Mouse (Mus musculus): ENCODE results near the gene Tex38. TPM values are rescaled to one million over a fixed set of nuclear protein-coding genes. Genes with fewer than 3 reads are reported as not detected.

The Tex38 gene
- total and polyA plus RNA-seq, 3 experiments: 0.17 to 0.30 TPM; not detected in 1

- Histone ChIP-seq H3K36me3 (replicated peaks in 1 of 2; ENCODE audit: control insufficient read depth in 1 of 2, insufficient read depth in 1 of 2, low read length in 1 of 2) (peaks cover 12 to 35% of the 10 kb centered on the region in 2 experiments), H3K4me1 (ENCODE audit: control insufficient read depth in 1 of 2, insufficient read depth in 2 of 2) (peaks cover 5 to 24% of the 10 kb centered on the region in 2 experiments; a peak in 3 of 4 replicates), H3K9ac (ENCODE audit: insufficient read depth, low read depth) (peak within 1 kb of the TSS; percentile 95), H3K9me3 (replicated peaks; ENCODE audit: low read length) (no peaks in the 10 kb centered on the region), H3K79me2 (replicated peaks; ENCODE audit: control insufficient read depth, extremely low read depth, insufficient read depth, poor library complexity, severe bottlenecking) (peaks cover 4% of the 10 kb centered on the region), H3K4me3 (replicated peaks in 1 of 3; ENCODE audit: low read depth in 2 of 3, low read length in 2 of 3, poor library complexity in 1 of 3) (peak within 1 kb of the TSS; percentile 70 to 89 (median 82)), H3K27me3 (replicated peaks) (no peaks in the 10 kb centered on the region), H3K4me2 (ENCODE audit: insufficient read depth, low read depth, poor library complexity, severe bottlenecking) (peak within 1 kb of the TSS; percentile 81), H3K27ac (ENCODE audit: insufficient read depth, low read depth) (peak within 1 kb of the TSS; percentile 54)
- in situ Hi-C loops (cut with MboI; ENCODE audit: low pct_ligation_motif_present, low pct_unique_long_range_greater_than_20kb, low sequenced_read_pairs) (loop anchor here (10.0 kb wide), 2 partner anchors 60 to 780 kb away; partner anchors contain the start of gene Stil), dilution Hi-C loops (cut with MboI; ENCODE audit: extremely low pct_ligation_motif_present, extremely low pct_unique_long_range_greater_than_20kb, low sequenced_read_pairs) (no loop called here)
- no peak for TF ChIP-seq USF2 (conservative IDR thresholded peaks at IDR 0.05; ENCODE audit: low read depth, low read length)
- no peak for TF ChIP-seq MEF2A (IDR thresholded peaks at IDR 0.05; ENCODE audit: borderline replicate concordance, low read depth, low read length)
- no peak for TF ChIP-seq ETS1 (conservative IDR thresholded peaks at IDR 0.05; ENCODE audit: low read depth, low read length)
- no peak for TF ChIP-seq CHD1 (IDR thresholded peaks at IDR 0.05; ENCODE audit: low read depth, low read length)
- no peak for TF ChIP-seq RAD21 (IDR thresholded peaks at IDR 0.05; ENCODE audit: low read depth, low read length)
- TF ChIP-seq E2F4 (IDR thresholded peaks at IDR 0.05; ENCODE audit: insufficient replicate concordance, low read depth, low read length): no peak
- peak; percentile 71; the same call in 1 of the 2 replicates for TF ChIP-seq MXI1 (IDR thresholded peaks at IDR 0.05; ENCODE audit: low read depth, low read length)
- TF ChIP-seq ZC3H11A (IDR thresholded peaks at IDR 0.05; ENCODE audit: low read depth, low read length): no peak
- peak; percentile 93 for TF ChIP-seq TCF12 (IDR thresholded peaks at IDR 0.05; ENCODE audit: low read depth, low read length)
- no peak for TF ChIP-seq ZNF384 (IDR thresholded peaks at IDR 0.05; ENCODE audit: low read depth, low read length)
- peak; percentile 36; the same call in 1 of the 2 replicates for TF ChIP-seq ZMIZ1 (IDR thresholded peaks at IDR 0.05; ENCODE audit: low read depth, low read length)
- no peak for TF ChIP-seq EP300 (IDR thresholded peaks at IDR 0.05; ENCODE audit: low read length)
- no peak for TF ChIP-seq PAX5 (IDR thresholded peaks at IDR 0.05; ENCODE audit: low read length)
- TF ChIP-seq MAFK (IDR thresholded peaks at IDR 0.05; ENCODE audit: insufficient replicate concordance, low read length): no peak
- TF ChIP-seq CTCF (conservative IDR thresholded peaks at IDR 0.05 in 1 of 2, IDR thresholded peaks at IDR 0.05 in 1 of 2; ENCODE audit: low read depth in 2 of 2, low read length in 2 of 2): no peak
- TF ChIP-seq RCOR1 (conservative IDR thresholded peaks at IDR 0.05; ENCODE audit: low read depth, low read length): no peak
- TF ChIP-seq BHLHE40 (IDR thresholded peaks at IDR 0.05; ENCODE audit: low read depth, low read length): peak; percentile 16; the same call in 1 of the 2 replicates
- TF ChIP-seq IRF4 (IDR thresholded peaks at IDR 0.05; ENCODE audit: low read depth, low read length): peak; percentile 58
- TF ChIP-seq KAT2A (IDR thresholded peaks at IDR 0.05; ENCODE audit: insufficient replicate concordance, low read length): no peak
- no peak for TF ChIP-seq SMC3 (IDR thresholded peaks at IDR 0.05; ENCODE audit: low read depth, low read length)
- TF ChIP-seq ZKSCAN1 (IDR thresholded peaks at IDR 0.05; ENCODE audit: borderline replicate concordance, low read depth, low read length): no peak
- TF ChIP-seq GABPA (IDR thresholded peaks at IDR 0.05; ENCODE audit: insufficient replicate concordance, low read depth, low read length): no peak
- TF ChIP-seq SIN3A (IDR thresholded peaks at IDR 0.05; ENCODE audit: low read length): peak; percentile 58
- peak; percentile 77 for TF ChIP-seq POLR2A (IDR thresholded peaks at IDR 0.05; ENCODE audit: low read depth, low read length)
- no peak for TF ChIP-seq POLR2AphosphoS2 (IDR thresholded peaks at IDR 0.05; ENCODE audit: low read depth, low read length)
- no peak for TF ChIP-seq JUND (conservative IDR thresholded peaks at IDR 0.05; ENCODE audit: low read depth, low read length)
- TF ChIP-seq NRF1 (IDR thresholded peaks at IDR 0.05; ENCODE audit: low read depth, low read length): peak; percentile 79
- no peak for TF ChIP-seq JUN (IDR thresholded peaks at IDR 0.05; ENCODE audit: insufficient read depth, low read depth, low read length)
- TF ChIP-seq MAX (IDR thresholded peaks at IDR 0.05; ENCODE audit: low read length): peak; percentile 60
- peak; percentile 15; the same call in 1 of the 2 replicates for TF ChIP-seq MYC (IDR thresholded peaks at IDR 0.05; ENCODE audit: low read depth, low read length)
- TF ChIP-seq CHD2 (IDR thresholded peaks at IDR 0.05; ENCODE audit: low read length): peak; percentile 67
- TF ChIP-seq USF1 (IDR thresholded peaks at IDR 0.05; ENCODE audit: low read depth, low read length): no peak
- no peak; the same call in 1 of the 2 replicates for TF ChIP-seq TBP (conservative IDR thresholded peaks at IDR 0.05; ENCODE audit: low read depth, low read length)
- peak; percentile 71; the same call in 1 of the 2 replicates for TF ChIP-seq MAZ (IDR thresholded peaks at IDR 0.05; ENCODE audit: low read depth, low read length)
- peak; percentile 79 for TF ChIP-seq HCFC1 (IDR thresholded peaks at IDR 0.05; ENCODE audit: low read depth, low read length)
- peak; percentile 81 for TF ChIP-seq NELFE (IDR thresholded peaks at IDR 0.05; ENCODE audit: low read depth, low read length)
- TF ChIP-seq UBTF (IDR thresholded peaks at IDR 0.05; ENCODE audit: low read depth, low read length): peak; percentile 77; the same call in 1 of the 2 replicates
- TF ChIP-seq ELF1 (IDR thresholded peaks at IDR 0.05; ENCODE audit: low read depth, low read length): peak; percentile 51
- DNase-seq (ENCODE audit: extremely low read depth): peak; percentile 65
Observed at GRCm38 (mm10) chr4:115784769-115785510, 4.1 kb upstream of the Tex38 start, which contains the start of gene Atpaf1. Gene Atpaf1 (plus strand): TSS chr4:115784812.

Data from CH12.LX (cell line).